Mouse (Mus musculus) brown adipose tissue, adult 24 weeks (tissue): Measurements from ENCODE around the gene 0610010K14Rik. TPM values are rescaled to one million over a fixed set of nuclear protein-coding genes. Genes with fewer than 3 reads are reported as not detected.
A peak's percentile ranks its signal among the peaks of the same experiment; 100 is the strongest.

Source experiments
- H3K27ac ChIP-seq: fragments of 200-500 bp; replicated peaks from 2 replicates; pipeline ENCODE4 v1.5.1; 2012; ENCODE audit warnings: low read depth, mild to moderate bottlenecking, low read length
- H3K4me1 ChIP-seq: fragments of 200-500 bp; 2 replicates; pipeline ENCODE4 v1.6.1; 2012; ENCODE audit warnings: low read length, mixed read lengths; ENCODE audit not compliant: control insufficient read depth, insufficient read depth, insufficient read length
- H3K4me3 ChIP-seq: fragments of 200-500 bp; 2 replicates; pipeline ENCODE4 v1.5.1; 2012; ENCODE audit warnings: low read depth, mild to moderate bottlenecking, low read length, moderate library complexity; ENCODE audit not compliant: insufficient read depth
- polyA plus RNA-seq: library from polyadenylated mRNA; stranded (reverse); fragments of >200 nt; gene quantifications from 2 replicates; pipeline ENCODE4 v1.2.4, GENCODE M21; 2012; ENCODE audit not compliant: missing spikeins, insufficient read depth, insufficient read length

0610010K14Rik gene
- polyA plus RNA-seq, 1 experiment: 40.6 TPM

- Histone ChIP-seq H3K4me3 (peak overlapping the region; percentile 48; the same call in 1 of the 2 replicates), H3K4me1 (peaks cover 6% of the 10 kb centered on the region; the same call in 1 of the 2 replicates), H3K27ac (no peak overlapping the region)
Observed at GRCm38 (mm10) chr11:70214856-70215209, 22.9 kb downstream of the 0610010K14Rik start.

GRCm38 (mm10) chr11:70214191-70214855, 23.4 kb downstream of the 0610010K14Rik start:
- Histone ChIP-seq H3K4me3 (peak overlapping the region; percentile 48), H3K4me1 (peaks cover 5% of the 10 kb centered on the region), H3K27ac (no peak overlapping the region)

DNA sequence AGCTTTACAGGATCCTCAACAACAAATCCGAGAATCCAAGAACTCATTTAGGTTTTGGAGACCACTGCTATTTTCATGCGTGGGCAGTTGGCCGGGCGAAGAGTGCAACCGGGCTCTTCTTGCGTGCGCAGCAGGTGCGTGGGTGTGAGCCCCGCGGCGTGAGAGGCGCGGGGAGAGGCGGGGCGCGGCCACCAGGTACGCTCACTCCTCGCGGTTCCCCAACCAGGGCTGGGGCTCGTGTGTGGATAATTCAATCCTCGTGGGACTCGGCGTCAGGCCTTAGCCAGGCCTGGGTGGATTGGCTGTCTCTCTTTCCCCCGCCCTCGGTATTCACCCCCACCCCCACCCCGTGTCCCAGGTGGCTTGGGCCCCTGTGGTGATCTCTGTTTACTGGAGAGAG, 24.0 kb downstream of the 0610010K14Rik start:
- Histone ChIP-seq H3K27ac (no peak overlapping the region), H3K4me3 (peak overlapping the region; percentile 48), H3K4me1 (peaks cover 4% of the 10 kb centered on the region)

DNA sequence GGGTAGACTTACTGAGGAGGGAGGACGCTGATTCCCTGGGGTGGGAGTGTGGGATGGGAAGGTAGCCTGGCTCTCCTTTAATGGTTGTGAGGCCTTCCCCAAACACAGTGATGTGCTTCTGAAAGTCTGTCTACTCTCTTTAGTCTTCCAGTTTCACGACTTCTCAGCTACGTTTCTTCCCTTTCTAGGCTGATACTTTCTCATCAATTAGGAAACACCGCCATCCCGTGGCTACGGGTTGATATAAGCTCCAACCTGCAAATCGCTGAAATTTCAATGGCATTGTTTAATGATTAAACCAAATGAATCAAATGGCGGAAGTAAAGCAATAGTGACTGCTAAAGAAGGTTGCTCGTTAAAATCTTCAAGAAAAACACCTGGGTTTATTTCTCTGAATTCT, 24.8 kb downstream of the 0610010K14Rik start:
- Histone ChIP-seq H3K4me3 (no peak overlapping the region), H3K4me1 (peaks cover 9% of the 10 kb centered on the region), H3K27ac (no peak overlapping the region)

- no peak within 1 kb of the TSS for H3K27ac ChIP-seq
- peak within 1 kb of the TSS; percentile 48 for H3K4me3 ChIP-seq
- peaks cover 9% of the 10 kb centered on the region for H3K4me1 ChIP-seq
Observed at GRCm38 (mm10) chr11:70212423-70212822, 25.3 kb downstream of the 0610010K14Rik start, which contains the start of gene Slc16a11. Gene Slc16a11 (plus strand): TSS chr11:70212752.

GRCm38 (mm10) chr11:70211972-70212371, 25.7 kb downstream of the 0610010K14Rik start:
- peaks cover 9% of the 10 kb centered on the region for H3K4me1 ChIP-seq
- H3K27ac ChIP-seq: no peak overlapping the region
- no peak overlapping the region for H3K4me3 ChIP-seq

GRCm38 (mm10) chr11:70210681-70211080, 27.0 kb downstream of the 0610010K14Rik start:
- Histone ChIP-seq H3K4me1 (peaks cover 11% of the 10 kb centered on the region), H3K27ac (no peak overlapping the region), H3K4me3 (no peak overlapping the region)

DNA sequence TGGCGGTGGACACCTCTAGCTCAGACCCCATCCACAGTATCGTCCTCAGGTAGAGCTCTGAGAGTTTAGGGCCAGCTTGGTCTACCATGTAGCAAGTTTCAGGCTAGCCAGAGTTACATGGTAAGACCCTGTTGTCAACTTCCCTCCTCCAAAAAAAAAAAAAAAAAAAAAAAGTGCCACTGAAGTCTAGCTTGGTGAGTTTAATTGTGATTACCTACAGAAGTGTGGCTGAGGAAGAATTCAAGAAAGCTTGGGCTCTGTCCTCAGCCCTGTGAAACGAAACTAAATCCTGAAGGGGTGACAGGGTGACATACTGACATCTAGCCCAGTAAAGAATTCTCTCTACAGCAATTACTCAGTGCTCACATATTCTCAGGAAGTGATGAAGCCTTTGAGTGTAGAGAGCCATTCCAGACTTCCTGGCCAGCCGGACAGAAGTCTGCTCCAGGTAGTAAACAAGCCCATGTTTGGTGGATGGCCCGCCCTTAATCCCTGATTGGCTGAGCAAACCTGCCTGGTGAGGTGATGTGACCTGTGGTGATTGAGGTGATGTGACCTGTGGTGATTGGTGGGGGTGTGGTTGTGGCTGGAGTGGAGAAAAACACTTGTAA, 28.8 kb downstream of the 0610010K14Rik start:
- H3K4me1 ChIP-seq: peaks cover 11% of the 10 kb centered on the region
- no peak overlapping the region for H3K4me3 ChIP-seq
- peak overlapping the region; percentile 46; the same call in 1 of the 2 replicates for H3K27ac ChIP-seq

GRCm38 (mm10) chr11:70207283-70207682, 30.4 kb downstream of the 0610010K14Rik start:
- Histone ChIP-seq H3K4me1 (peaks cover 11% of the 10 kb centered on the region), H3K4me3 (no peak overlapping the region), H3K27ac (peak overlapping the region; percentile 38; the same call in 1 of the 2 replicates)

DNA sequence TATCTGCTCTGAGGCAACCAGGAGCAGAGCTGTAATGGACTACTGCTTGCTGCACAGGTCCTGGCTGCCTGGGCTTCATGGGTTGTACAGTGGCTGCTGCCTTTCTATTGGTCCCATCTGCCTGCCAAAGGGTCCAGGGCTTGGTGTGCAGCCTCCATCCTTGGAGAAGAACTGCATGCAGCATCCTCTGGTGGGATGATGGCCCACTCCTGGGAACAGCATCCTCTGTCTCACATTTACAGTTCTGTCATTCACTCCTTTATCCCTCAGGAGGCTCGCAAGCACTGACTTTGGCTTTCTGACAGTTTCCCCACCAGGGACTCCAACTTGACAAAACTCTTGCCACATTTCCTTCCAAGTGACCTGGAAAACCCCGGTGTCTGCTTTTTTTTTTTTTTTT, 30.9 kb downstream of the 0610010K14Rik start:
- Histone ChIP-seq H3K4me3 (no peak overlapping the region), H3K27ac (no peak overlapping the region), H3K4me1 (peaks cover 11% of the 10 kb centered on the region)

DNA sequence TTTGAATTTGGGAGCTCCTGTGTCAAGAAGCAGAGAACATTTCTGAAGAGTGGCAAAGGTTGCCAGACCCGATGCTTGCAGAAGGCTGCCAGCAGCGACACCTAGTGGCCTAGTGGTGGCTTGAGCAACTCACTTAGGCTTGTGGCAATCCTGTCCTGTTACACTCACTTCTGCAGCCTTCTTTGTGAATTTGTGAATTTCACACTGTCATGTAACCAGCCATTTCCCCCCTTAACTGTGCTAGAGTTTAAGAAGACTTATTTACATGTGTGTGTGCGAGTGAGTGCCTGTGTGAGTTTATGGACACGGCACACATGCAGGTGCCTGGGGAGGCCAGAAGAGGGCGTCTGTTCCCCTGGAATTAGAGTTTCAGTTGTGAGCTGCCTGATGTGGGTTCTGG, 36.0 kb downstream of the 0610010K14Rik start:
- peaks cover 2% of the 10 kb centered on the region; the same call in 1 of the 2 replicates for H3K4me1 ChIP-seq
- H3K4me3 ChIP-seq: no peak overlapping the region
- H3K27ac ChIP-seq: no peak overlapping the region

GRCm38 (mm10) chr11:70200036-70200608, 37.6 kb downstream of the 0610010K14Rik start:
- H3K27ac ChIP-seq: no peak overlapping the region
- no peaks in the 10 kb centered on the region for H3K4me1 ChIP-seq
- no peak overlapping the region for H3K4me3 ChIP-seq

DNA sequence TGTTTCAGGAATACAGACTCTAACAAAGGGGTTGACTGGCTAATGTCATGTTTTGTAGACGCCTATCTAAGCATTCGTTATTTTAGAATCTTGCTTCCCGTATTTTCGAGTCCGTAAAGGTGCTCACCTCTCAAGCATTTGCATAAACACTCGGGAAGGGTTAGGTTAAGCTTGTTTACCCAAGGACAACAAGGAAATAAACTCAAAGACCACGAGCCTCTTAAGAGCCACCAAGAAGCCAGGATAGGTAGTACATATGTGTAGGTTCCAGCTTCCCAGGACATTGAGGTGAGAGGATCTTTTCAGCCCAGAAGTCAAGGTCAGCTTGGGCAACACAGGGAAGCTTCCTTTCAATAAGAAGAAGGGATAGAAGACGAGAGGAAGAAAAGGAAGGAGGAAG, 38.6 kb downstream of the 0610010K14Rik start:
- Histone ChIP-seq H3K27ac (no peak overlapping the region), H3K4me1 (no peaks in the 10 kb centered on the region), H3K4me3 (no peak overlapping the region)

GRCm38 (mm10) chr11:70198332-70198731, 39.4 kb downstream of the 0610010K14Rik start:
- Histone ChIP-seq H3K4me1 (peaks cover 2% of the 10 kb centered on the region; the same call in 1 of the 2 replicates), H3K27ac (no peak overlapping the region)

DNA sequence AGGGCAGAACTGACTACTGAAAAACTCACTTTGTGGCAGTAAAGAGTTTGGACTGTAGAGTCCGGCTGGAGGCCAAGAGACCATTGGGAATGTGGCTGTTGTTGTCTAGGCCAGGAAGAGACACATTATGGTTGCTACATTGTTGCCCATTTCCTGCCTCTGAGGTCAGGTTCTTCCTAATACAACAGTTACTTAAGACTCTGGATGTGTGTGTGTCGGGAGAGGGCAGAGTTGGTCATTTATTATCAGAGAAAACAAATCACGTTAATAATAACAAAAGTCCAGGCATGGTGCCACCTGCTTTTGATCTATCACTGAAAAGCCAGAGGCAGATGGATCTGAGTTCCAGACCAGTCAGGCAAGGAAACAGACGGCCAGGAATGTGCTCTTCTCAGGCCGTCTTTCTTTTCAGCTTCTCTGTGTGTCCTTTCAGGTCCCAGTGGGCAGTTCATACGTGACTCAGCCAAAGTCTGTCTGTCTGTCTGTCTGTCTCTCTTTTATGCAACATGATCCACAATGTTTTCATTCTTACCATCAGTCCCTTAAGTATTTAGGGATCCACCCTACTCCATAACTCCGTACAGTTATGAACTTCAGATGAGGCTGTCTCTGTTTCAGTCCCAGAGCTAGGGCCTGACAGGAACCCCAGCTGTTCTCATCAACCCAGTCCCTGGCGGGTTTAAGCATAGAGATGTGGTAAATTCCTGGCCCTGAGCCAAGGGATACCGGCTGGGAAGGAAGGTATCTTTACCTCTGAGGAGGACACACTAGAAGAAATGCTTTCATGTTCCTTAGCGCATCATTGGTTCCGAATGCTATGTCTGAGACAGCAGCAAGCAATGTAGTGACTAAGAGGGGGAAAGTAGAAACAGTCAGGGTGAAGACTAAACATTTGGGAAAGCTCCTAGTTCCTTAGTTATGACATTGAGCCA, 44.1 kb downstream of the 0610010K14Rik start:
- peaks cover 11% of the 10 kb centered on the region for H3K4me1 ChIP-seq
- no peak overlapping the region for H3K4me3 ChIP-seq
- no peak overlapping the region for H3K27ac ChIP-seq

More at GRCm38 (mm10) chr11:70198332-70198731, 39.4 kb downstream of the 0610010K14Rik start:
- no peak overlapping the region for H3K4me3 ChIP-seq
